Mouse (Mus musculus): ENCODE data around the gene Opalin. TPM values are rescaled to one million over a fixed set of nuclear protein-coding genes. Genes with fewer than 3 reads are reported as not detected.

Opalin gene
- polyA plus RNA-seq, 1 experiment from 2014 or later, result not detected

DNA sequence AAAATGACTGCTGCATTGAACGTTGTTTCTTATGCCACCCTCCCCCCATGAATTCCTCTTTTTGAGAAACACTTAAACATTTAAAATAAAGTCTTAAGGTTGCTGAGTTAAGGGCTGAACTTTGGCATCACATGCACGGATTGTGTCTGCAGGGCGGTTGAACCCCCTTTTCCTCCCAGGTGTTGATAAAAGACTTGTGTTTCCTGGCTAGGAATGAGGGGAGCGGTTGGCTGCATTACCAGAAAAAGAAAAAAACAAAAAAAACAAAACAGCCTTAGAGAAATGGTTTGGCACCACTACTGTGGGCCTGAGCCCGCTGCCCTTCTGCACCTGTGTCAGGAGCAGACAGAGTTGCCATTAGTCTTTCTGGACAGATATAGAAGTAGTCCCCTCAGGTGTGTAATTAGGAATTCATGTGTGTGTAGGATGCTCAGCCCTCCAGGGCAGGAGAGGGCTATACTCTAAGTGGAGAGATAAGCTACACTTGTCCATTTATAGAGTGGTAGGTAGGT, 57.7 kb downstream of the Opalin start:
- DNase-seq (ENCODE audit: low spot score), result no peak
- Histone ChIP-seq H3K27ac (replicated peaks; ENCODE audit: low read depth, low read length) (no peak overlapping the region), H3K9ac (ENCODE audit: low read depth, low read length) (no peak overlapping the region), H3K4me1 (ENCODE audit: control insufficient read depth, insufficient read depth, low read length) (no peaks in the 10 kb centered on the region), H3K4me2 (ENCODE audit: low read depth, low read length) (no peak overlapping the region), H3K36me3 (ENCODE audit: control insufficient read depth, insufficient read depth, low read length) (no peaks in the 10 kb centered on the region), H3K27me3 (replicated peaks; ENCODE audit: control insufficient read depth, insufficient read depth, low read length) (no peaks in the 10 kb centered on the region), H3K4me3 (ENCODE audit: low read depth, low read length) (no peak overlapping the region), H3K9me3 (ENCODE audit: control insufficient read depth, low read length) (no peaks in the 10 kb centered on the region)
- ATAC-seq (ENCODE audit: low read depth), result no peak
- 67% methylated on average over 5 of the region's 5 CpGs for WGBS

DNA sequence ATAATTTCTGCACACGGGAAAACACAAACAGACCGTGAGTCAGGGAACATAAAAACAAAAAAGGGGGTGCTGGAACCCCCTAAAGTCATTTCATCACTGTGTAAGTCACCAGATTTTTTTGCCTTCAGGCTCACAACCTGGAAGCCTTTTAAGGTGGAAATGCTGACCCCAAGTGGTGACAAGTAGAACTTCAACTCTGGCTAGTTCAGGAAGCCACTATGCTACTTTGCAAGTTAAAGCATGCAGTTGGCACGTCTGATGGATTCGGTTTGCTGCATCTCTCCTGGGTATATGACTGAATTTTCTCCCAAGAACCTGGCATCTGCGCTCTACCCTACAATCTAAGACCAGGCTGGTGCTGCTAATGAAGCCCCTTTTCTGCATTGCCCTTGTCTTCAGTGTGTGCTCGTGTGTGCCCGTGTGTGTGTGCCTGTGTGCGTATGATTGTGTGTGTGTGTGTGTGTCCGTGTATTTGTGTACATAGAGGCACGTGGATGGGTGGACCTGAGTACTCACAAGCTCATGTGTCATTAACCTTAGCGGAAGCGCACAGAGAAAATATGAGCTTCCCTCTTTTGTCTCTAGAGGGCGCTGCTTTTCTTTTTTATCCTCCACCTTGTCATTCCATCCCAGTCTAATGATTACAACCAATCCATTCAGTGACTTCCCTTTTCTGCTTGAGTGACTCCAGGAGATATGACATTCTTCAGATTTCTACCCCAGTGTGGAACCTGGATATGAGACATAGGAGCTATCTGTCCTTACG, 60.8 kb downstream of the Opalin start:
- H3K9me3 ChIP-seq (ENCODE audit: control insufficient read depth, low read length), result no peaks in the 10 kb centered on the region
- H3K27ac ChIP-seq (replicated peaks; ENCODE audit: low read depth, low read length), result no peak overlapping the region
- no peak; the same call in 1 of the 2 replicates for ATAC-seq (ENCODE audit: low read depth)
- peak overlapping the region; percentile 44 for H3K4me2 ChIP-seq (ENCODE audit: low read depth, low read length)
- no peaks in the 10 kb centered on the region for H3K27me3 ChIP-seq (replicated peaks; ENCODE audit: control insufficient read depth, insufficient read depth, low read length)
- 0 out of 2 replicates have a peak overlapping the region, but pooled peaks have one; percentile 12 for H3K9ac ChIP-seq (ENCODE audit: low read depth, low read length)
- peaks cover 3% of the 10 kb centered on the region; the same call in 1 of the 2 replicates for H3K4me1 ChIP-seq (ENCODE audit: control insufficient read depth, insufficient read depth, low read length)
- DNase-seq (ENCODE audit: low spot score), result peak; percentile 85
- 18% methylated on average over 14 of the region's 14 CpGs for WGBS
- no peak overlapping the region for H3K4me3 ChIP-seq (ENCODE audit: low read depth, low read length)
- no peaks in the 10 kb centered on the region for H3K36me3 ChIP-seq (ENCODE audit: control insufficient read depth, insufficient read depth, low read length)

DNA sequence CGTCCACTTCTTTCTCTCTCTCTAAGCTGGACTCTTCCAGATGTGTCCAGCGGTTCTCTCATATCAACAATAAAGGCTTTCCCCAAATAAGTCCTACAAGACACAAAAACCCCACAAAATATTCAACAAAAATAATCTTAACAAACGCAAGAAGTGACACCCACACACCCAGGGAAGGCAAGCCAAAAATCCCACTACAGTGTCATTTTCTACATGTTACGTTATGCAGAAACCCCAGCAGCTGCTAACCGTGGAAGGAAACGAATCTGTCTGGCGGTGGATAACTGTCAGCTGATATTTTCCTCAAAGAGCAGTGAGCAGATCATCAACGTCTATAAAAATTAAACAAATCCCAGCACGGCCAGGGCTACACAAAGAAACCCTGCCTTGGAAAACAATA, 62.9 kb downstream of the Opalin start:
- peaks cover 3% of the 10 kb centered on the region; the same call in 1 of the 2 replicates for H3K4me1 ChIP-seq (ENCODE audit: control insufficient read depth, insufficient read depth, low read length)

DNA sequence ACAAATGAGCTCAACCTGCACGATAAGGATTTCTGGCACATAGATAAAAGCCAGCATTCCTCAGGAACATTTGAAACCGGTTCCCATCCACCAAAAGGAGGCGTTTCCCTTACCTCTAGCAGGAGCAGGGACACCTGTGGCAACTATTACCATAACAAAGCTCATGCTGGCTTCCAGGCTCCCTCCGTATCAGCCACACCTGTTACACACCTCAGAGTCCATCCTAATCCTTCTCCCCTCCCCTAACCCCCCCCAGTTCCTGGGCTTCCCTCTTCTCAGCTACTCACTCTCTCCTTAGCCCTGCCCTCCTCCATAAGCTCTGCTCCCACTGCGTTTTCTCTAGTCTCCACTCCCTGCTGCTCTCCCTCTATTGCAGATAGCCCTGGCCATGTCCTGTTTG, 63.3 kb downstream of the Opalin start:
- ATAC-seq (ENCODE audit: low read depth), result peak; percentile 84

More for the DNA sequence above, 62.9 kb downstream of the Opalin start:
- WGBS, result 11% methylated on average over 9 of the region's 9 CpGs
- Histone ChIP-seq H3K9me3 (ENCODE audit: control insufficient read depth, low read length) (no peaks in the 10 kb centered on the region), H3K27ac (replicated peaks; ENCODE audit: low read depth, low read length) (no peak overlapping the region), H3K27me3 (replicated peaks; ENCODE audit: control insufficient read depth, insufficient read depth, low read length) (no peaks in the 10 kb centered on the region), H3K36me3 (ENCODE audit: control insufficient read depth, insufficient read depth, low read length) (no peaks in the 10 kb centered on the region), H3K4me3 (ENCODE audit: low read depth, low read length) (no peak overlapping the region), H3K4me2 (ENCODE audit: low read depth, low read length) (no peak overlapping the region), H3K9ac (ENCODE audit: low read depth, low read length) (no peak overlapping the region)
- ATAC-seq (ENCODE audit: low read depth) (no peak), DNase-seq (ENCODE audit: low spot score) (peak; percentile 20)

More for the DNA sequence above, 63.3 kb downstream of the Opalin start:
- 2% methylated on average over 5 of the region's 5 CpGs for WGBS
- Histone ChIP-seq H3K4me2 (ENCODE audit: low read depth, low read length) (no peak overlapping the region), H3K9ac (ENCODE audit: low read depth, low read length) (no peak overlapping the region), H3K9me3 (ENCODE audit: control insufficient read depth, low read length) (no peaks in the 10 kb centered on the region), H3K27ac (replicated peaks; ENCODE audit: low read depth, low read length) (no peak overlapping the region), H3K4me3 (ENCODE audit: low read depth, low read length) (no peak overlapping the region), H3K4me1 (ENCODE audit: control insufficient read depth, insufficient read depth, low read length) (peaks cover 3% of the 10 kb centered on the region; the same call in 1 of the 2 replicates), H3K36me3 (ENCODE audit: control insufficient read depth, insufficient read depth, low read length) (no peaks in the 10 kb centered on the region), H3K27me3 (replicated peaks; ENCODE audit: control insufficient read depth, insufficient read depth, low read length) (no peaks in the 10 kb centered on the region)
- DNase-seq (ENCODE audit: low spot score), result peak; percentile 81

Other genes with a start within 250 kb of the Opalin start
- gene Ccnj, start 245.8 kb downstream of the Opalin start, polyA plus RNA-seq (2014; fragmentation: Nextera tagmentation; extraction: Ambion mirVana), result 7.8 and 9.4 TPM in 2 replicates
- gene Zfp518a, start 182.4 kb downstream of the Opalin start, polyA plus RNA-seq (2014; fragmentation: Nextera tagmentation; extraction: Ambion mirVana), result 11.2 and 15.8 TPM in 2 replicates
- gene Blnk, start 82.6 kb downstream of the Opalin start, polyA plus RNA-seq (2014; fragmentation: Nextera tagmentation; extraction: Ambion mirVana), result 2.4 and 2.7 TPM in 2 replicates
- 0.10 TPM in 1 of 2 replicates, not detected in the other for gene Dntt, start 47.8 kb downstream of the Opalin start, polyA plus RNA-seq (2014; fragmentation: Nextera tagmentation; extraction: Ambion mirVana)
- gene Tll2, start 129.7 kb upstream of the Opalin start, polyA plus RNA-seq (2014; fragmentation: Nextera tagmentation; extraction: Ambion mirVana), result 0.82 and 1.2 TPM in 2 replicates
- gene Tm9sf3, start 186.9 kb upstream of the Opalin start, polyA plus RNA-seq (2014; fragmentation: Nextera tagmentation; extraction: Ambion mirVana), result 172 and 180 TPM in 2 replicates

All from embryonic facial prominence, embryonic 14.5 days (tissue).